Mouse (Mus musculus) cortical plate, adult 2 months (tissue): ENCODE data around the gene Hcrt.

Experiments used
- CTCF ChIP-seq: fragments of 200-500 bp; IDR thresholded peaks from 2 replicates; pipeline ENCODE4 v1.5.1; 2011; ENCODE audit warnings: mild to moderate bottlenecking, control low read depth, low read length; ENCODE audit not compliant: insufficient read depth; ENCODE audit errors: extremely low read depth
- POLR2A ChIP-seq: fragments of 200-500 bp; IDR thresholded peaks from 2 replicates; pipeline ENCODE4 v1.6.1; 2011; ENCODE audit warnings: mild to moderate bottlenecking, low read length, control low read depth; ENCODE audit not compliant: insufficient read depth; ENCODE audit errors: extremely low read depth

DNA sequence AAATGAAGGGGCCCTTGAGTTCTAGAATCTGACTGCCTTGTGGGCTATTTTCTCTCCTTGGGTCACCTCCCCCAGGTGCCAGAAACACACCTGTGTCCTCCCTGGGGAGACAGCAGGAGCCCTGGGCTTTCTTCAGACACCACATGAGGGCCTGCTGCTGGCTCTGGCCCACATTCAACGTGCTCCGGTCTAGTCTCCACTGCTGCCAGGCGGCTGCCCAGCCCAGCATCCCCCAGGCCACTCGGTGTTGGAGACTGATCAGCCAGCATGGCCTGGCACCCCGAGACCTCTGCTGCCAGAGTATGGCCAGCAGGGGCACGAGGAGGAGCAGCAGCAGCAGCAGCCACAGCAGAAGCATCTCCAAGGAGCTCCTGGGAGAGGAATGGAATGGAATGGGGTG, 7.2 kb upstream of the Hcrt start:
- no peak for TF ChIP-seq CTCF
- TF ChIP-seq POLR2A: no peak
